Mouse (Mus musculus) brown adipose tissue, adult 24 weeks (tissue): ENCODE results near the gene Gm2381. TPM values are rescaled to one million over a fixed set of nuclear protein-coding genes. Genes with fewer than 3 reads are reported as not detected.
"Not testable (repeated sequence)": the region's sequence is repeated elsewhere in the genome, so short reads cannot be mapped to it uniquely, and the experiment has no call there.

ENCODE experiments used
- H3K27ac ChIP-seq: fragments of 200-500 bp; replicated peaks from 2 replicates; pipeline ENCODE4 v1.5.1; 2012; ENCODE audit warnings: low read depth, mild to moderate bottlenecking, low read length
- H3K4me1 ChIP-seq: fragments of 200-500 bp; 2 replicates; pipeline ENCODE4 v1.6.1; 2012; ENCODE audit warnings: low read length, mixed read lengths; ENCODE audit not compliant: control insufficient read depth, insufficient read depth, insufficient read length
- H3K4me3 ChIP-seq: fragments of 200-500 bp; 2 replicates; pipeline ENCODE4 v1.5.1; 2012; ENCODE audit warnings: low read depth, mild to moderate bottlenecking, low read length, moderate library complexity; ENCODE audit not compliant: insufficient read depth
- polyA plus RNA-seq: library from polyadenylated mRNA; stranded (reverse); fragments of >200 nt; gene quantifications from 2 replicates; pipeline ENCODE4 v1.2.4, GENCODE M21; 2012; ENCODE audit not compliant: missing spikeins, insufficient read depth, insufficient read length

Gene Gm2381
- not detected in 2 replicates for polyA plus RNA-seq

GRCm38 (mm10) chr7:42866801-42867458, at the start of gene Gm2381:
Gm2381 (minus strand) TSS chr7:42867234.
- not testable (repeated sequence) for H3K4me1 ChIP-seq, H3K4me3 ChIP-seq, H3K27ac ChIP-seq

GRCm38 (mm10) chr7:42898067-42898466, 31.0 kb upstream of the Gm2381 start:
- H3K4me1 ChIP-seq, H3K27ac ChIP-seq, H3K4me3 ChIP-seq: not testable (repeated sequence)

GRCm38 (mm10) chr7:42878090-42878489, 11.1 kb upstream of the Gm2381 start:
- no peaks in the 10 kb centered on the region for H3K4me1 ChIP-seq
- H3K4me3 ChIP-seq, result no peak overlapping the region
- H3K27ac ChIP-seq, result no peak overlapping the region

GRCm38 (mm10) chr7:42838366-42838765, 28.7 kb downstream of the Gm2381 start:
- H3K4me1 ChIP-seq, H3K4me3 ChIP-seq, H3K27ac ChIP-seq: not testable (repeated sequence)

- H3K4me1 ChIP-seq, result no peaks in the 10 kb centered on the region
- no peak overlapping the region for H3K27ac ChIP-seq
- no peak overlapping the region for H3K4me3 ChIP-seq
These were observed 34.8 kb downstream of the Gm2381 start for GRCm38 (mm10) chr7:42832221-42832620.

- H3K27ac ChIP-seq, H3K4me1 ChIP-seq, H3K4me3 ChIP-seq: not testable (repeated sequence)
These were observed 73.6 kb downstream of the Gm2381 start, which contains the start of gene Vmn2r62 for GRCm38 (mm10) chr7:42793425-42793824. Vmn2r62 (minus strand) TSS chr7:42793525.

Other genes starting within 250 kb of the Gm2381 start
- 1.1 and 1.7 TPM in 2 replicates for gene Zfp976, start 224.6 kb downstream of the Gm2381 start, polyA plus RNA-seq
- 2.4 and 3.0 TPM in 2 replicates for gene Zfp975, start 174.5 kb downstream of the Gm2381 start, polyA plus RNA-seq
- 1.3 and 2.5 TPM in 2 replicates for gene Gm17067, start 140.2 kb downstream of the Gm2381 start, polyA plus RNA-seq
- gene Vmn2r62, start 73.7 kb downstream of the Gm2381 start, polyA plus RNA-seq, result not detected in 2 replicates
- not detected in 2 replicates for gene Vmn2r63, start 66.6 kb upstream of the Gm2381 start, polyA plus RNA-seq
- not detected in 2 replicates for gene Gm9268, start 151.5 kb upstream of the Gm2381 start, polyA plus RNA-seq
- gene Zfp936, start 247.0 kb upstream of the Gm2381 start, polyA plus RNA-seq, result not detected in 2 replicates